Mouse (Mus musculus) liver, adult 10 weeks (tissue): ENCODE data around the gene Batf2. TPM values are rescaled to one million over a fixed set of nuclear protein-coding genes. Genes with fewer than 3 reads are reported as not detected.

Experiments
- polyA plus RNA-seq: library from polyadenylated mRNA; stranded (reverse); fragments of 350-450 nt; fragmentation: Illumina TruSeq; extraction: RNeasy Lipid Tissue Mini Kit (QIAGEN cat#74804); gene quantifications from one replicate; pipeline ENCODE4 v1.2.3, GENCODE M21; 2014; ENCODE audit warnings: low read depth, low replicate concordance

Gene Batf2
- polyA plus RNA-seq: not detected

DNA sequence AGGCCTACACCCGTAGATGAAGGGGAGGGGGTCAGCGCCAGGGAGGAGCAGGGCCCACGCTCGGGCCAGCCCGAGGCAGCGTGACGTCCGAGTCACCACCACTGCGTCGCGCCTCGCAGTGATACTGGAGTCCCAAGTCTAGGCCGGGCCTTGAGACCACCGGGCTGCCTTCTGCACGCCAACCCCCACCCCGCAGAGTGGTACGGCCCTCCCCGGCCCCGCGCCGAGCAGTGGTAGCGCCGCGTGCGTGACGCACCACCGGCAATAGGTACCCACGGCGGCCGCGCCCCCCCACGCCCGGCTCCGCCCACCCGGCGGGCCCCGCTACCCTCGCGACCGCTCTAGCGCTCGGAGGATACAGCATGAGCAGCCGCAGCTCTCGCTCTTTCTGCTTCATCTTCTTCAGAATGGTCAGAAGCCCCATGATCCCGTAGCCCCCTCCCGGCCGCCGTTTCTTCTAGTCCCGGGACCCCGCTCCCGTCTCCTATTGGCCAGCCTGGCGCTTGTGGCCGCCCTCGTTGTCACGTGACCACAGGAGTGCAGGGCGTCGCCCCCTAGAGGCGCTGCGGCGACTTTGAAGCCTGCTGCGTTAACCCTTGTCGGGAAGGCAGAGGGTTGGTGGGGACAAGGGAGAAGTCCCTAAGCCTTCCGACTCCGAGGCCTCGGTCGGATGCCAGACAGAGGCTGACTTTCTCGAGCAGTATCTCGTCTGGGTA lies at the start of gene Batf2:
Gene Batf2 (plus strand): TSS at position 306 of the 716 bp plus-strand sequence.

DNA sequence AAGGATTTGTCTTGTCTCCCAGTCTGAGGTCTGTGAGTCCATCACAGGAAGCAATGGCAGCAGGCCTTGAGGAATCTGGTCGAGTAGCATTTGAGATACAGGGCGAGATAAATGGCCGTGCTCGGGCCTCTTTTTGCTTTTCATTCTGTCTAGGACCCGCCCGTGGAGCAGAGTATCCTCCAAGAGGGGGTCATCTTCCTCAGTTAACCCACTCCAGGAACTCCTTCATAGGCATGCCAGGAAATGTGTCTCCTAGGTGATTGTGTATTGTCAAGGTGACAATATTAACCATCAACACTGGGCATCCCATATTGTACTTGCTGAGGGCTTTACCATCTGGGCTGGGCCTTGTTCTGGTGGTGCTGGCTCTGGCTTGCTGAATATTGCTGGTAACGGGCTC lies 46.7 kb upstream of the Batf2 start, which contains the start of gene AC131692.1:
Gene AC131692.1 (plus strand): TSS at position 301 of the 400 bp plus-strand sequence.

DNA sequence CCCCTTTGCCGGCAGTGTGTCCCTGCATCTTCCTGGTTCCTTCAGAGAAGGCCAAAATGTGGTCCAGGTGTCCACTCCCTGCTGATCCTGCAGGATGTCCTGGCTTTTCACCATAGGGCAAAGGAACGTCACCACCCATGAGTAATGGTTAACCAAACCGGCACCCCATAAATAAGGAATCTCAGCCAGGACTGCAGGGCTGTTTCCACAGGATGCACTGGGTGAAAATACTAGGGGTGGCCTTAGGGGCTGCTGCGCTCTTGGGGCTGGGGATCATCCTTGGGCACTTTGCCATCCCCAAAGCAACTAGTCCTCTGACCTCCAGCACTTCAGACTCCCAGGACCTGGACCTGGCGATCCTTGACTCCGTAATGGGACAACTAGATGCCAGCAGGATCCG lies 35.2 kb upstream of the Batf2 start, which contains the start of gene Naaladl1:
Gene Naaladl1 (plus strand): TSS at position 197 of the 400 bp plus-strand sequence.

DNA sequence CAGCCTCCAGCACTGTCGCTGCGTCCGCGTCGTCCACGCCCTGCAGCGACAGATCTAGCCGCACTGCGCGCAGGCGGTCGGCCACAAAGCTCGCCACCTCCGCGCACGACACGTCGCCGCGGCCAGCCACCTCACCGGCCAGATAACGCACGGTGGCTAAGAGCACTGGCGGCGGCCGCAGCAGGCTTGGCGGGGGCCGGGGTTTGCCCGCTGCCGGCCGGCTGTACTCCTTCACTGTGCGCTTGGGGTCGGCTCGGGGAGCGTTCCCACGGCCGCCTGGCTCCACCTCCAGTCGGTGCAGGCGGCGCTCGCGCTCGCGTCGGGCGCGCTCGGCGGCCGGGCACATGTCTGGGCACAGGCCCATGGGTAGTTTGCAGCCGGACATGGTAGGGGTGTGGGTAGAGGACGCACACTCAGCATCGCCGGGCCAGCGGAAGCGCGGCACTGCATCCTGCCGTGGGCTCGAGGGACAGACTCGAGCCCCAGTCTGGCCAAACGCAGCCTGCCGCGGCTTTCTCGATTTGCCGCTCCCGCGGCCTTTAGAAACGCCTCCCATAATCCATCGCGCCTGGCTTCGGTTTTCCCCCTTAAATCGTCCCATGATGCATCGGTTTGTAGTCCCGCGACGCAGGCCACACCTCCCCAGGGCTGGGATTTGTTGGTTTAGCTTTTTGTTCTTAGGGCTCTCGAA lies 22.7 kb upstream of the Batf2 start, which contains the start of gene Sac3d1:
Gene Sac3d1 (minus strand): TSS at position 665 of the 691 bp plus-strand sequence.

DNA sequence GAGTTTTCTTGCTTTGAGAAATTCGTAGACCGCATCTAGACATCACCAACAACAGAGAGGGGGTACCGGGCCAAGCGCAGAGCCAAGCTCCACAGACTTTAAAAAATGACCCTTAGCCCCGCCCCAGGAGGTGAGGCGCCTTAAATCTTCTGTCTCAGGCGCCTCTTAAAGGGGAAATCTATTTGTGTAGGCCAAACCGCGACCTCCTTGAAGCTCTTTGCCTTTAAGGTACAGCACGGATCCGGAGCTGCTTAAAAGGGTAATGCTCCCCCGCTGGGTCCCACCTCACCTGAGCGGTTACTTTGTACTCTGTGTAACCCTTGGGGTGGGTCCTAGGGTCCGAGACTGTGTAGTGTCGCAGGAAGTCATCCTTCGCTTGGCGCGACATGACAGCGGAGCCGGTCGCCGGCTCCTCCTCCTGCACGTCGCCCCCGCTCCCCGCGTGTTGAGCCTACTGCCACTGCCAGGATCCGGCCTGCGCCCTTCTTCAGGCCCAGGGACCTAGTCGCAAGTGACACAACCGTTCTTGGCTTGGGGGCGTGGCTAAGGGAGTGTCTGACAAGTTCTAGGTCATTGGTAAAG lies 12.9 kb upstream of the Batf2 start, which contains the start of gene Snx15:
Gene Snx15 (minus strand): TSS at position 545 of the 582 bp plus-strand sequence.

DNA sequence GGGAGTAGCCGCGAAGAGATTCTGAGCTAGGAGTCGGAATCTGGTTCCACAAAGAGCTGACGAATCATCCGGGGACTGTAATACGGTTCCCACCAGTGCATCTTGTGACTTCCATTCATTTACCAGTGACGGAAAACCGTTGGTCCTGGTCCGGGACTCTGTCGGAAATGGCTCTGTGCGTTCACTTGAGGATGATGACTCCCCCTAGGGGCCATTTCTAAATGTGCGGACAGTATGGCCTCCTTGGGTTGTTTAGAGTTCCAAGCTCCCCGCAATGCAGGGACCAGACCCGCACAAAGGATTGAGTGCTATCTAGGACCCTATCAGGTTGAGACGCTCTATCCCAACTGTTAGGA lies 589 bp downstream of the Batf2 start, which contains the start of gene Arl2:
Gene Arl2 (minus strand): TSS at position 155 of the 356 bp plus-strand sequence.

DNA sequence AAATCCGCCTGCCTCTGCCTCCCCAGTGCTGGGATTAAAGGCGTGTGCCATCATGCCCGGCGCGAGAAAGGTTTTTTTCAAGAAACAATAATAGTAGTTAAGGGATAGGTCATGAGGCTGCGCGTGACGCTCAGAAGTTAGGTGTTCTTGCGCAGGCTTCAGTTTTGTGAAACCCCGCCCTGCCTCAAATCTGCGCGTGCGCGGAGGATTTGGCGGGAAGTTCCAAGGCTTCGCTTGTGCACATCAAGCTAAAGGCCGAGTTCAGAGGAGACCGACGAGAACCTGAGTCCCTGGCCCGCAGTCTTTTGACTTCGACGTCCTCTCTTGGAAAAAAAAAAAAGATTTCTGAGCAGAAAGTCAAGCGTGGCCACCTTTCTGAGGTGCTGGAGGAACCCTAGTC lies 43.3 kb downstream of the Batf2 start, which contains the start of gene Majin:
Gene Majin (plus strand): TSS at position 258 of the 400 bp plus-strand sequence.

Other genes with a start within 250 kb of the Batf2 start
- not detected for gene Tigd3, start 246.8 kb upstream of the Batf2 start, polyA plus RNA-seq
- 7.4 TPM for gene Dpf2, start 228.0 kb upstream of the Batf2 start, polyA plus RNA-seq
- 0.56 TPM for gene Cdc42ep2, start 216.2 kb upstream of the Batf2 start, polyA plus RNA-seq
- gene Pola2, start 176.8 kb upstream of the Batf2 start, polyA plus RNA-seq: 2.9 TPM
- not detected for gene Slc22a20, start 154.8 kb upstream of the Batf2 start, polyA plus RNA-seq
- gene Capn1, start 125.1 kb upstream of the Batf2 start, polyA plus RNA-seq: 0.82 TPM
- gene Syvn1, start 94.4 kb upstream of the Batf2 start, polyA plus RNA-seq: 2.7 TPM
- gene Mrpl49, start 83.2 kb upstream of the Batf2 start, polyA plus RNA-seq: 28.1 TPM
- gene Fau, start 83.1 kb upstream of the Batf2 start, polyA plus RNA-seq: 75.1 TPM
- gene Znhit2, start 79.8 kb upstream of the Batf2 start, polyA plus RNA-seq: not detected
- 28.5 TPM for gene Tm7sf2, start 72.6 kb upstream of the Batf2 start, polyA plus RNA-seq
- 4.6 TPM for gene Vps51, start 63.8 kb upstream of the Batf2 start, polyA plus RNA-seq
- gene Tmem262, start 61.0 kb upstream of the Batf2 start, polyA plus RNA-seq: not detected
- not detected for gene Gm28374, start 58.7 kb upstream of the Batf2 start, polyA plus RNA-seq
- gene Zfpl1, start 56.0 kb upstream of the Batf2 start, polyA plus RNA-seq: 1.1 TPM
- gene Cdca5, start 56.0 kb upstream of the Batf2 start, polyA plus RNA-seq: not detected
- not detected for gene AC131692.1, start 46.6 kb upstream of the Batf2 start, polyA plus RNA-seq
- not detected for gene Naaladl1, start 35.2 kb upstream of the Batf2 start, polyA plus RNA-seq
- 1.0 TPM for gene Sac3d1, start 22.3 kb upstream of the Batf2 start, polyA plus RNA-seq
- gene Snx15, start 12.7 kb upstream of the Batf2 start, polyA plus RNA-seq: 2.6 TPM
- 0.98 TPM for gene Arl2, start 565 bp downstream of the Batf2 start, polyA plus RNA-seq
- gene Majin, start 43.4 kb downstream of the Batf2 start, polyA plus RNA-seq: not detected
- not detected for gene Gpha2, start 85.4 kb downstream of the Batf2 start, polyA plus RNA-seq
- 0.93 TPM for gene Ppp2r5b, start 94.9 kb downstream of the Batf2 start, polyA plus RNA-seq
- 0.79 TPM for gene Atg2a, start 100.7 kb downstream of the Batf2 start, polyA plus RNA-seq
- 4.2 TPM for gene Ehd1, start 135.7 kb downstream of the Batf2 start, polyA plus RNA-seq
- 0.82 TPM for gene Cdc42bpg, start 165.5 kb downstream of the Batf2 start, polyA plus RNA-seq
- 3.5 TPM for gene Men1, start 194.0 kb downstream of the Batf2 start, polyA plus RNA-seq
- 3.2 TPM for gene Map4k2, start 200.2 kb downstream of the Batf2 start, polyA plus RNA-seq
- gene Sf1, start 222.7 kb downstream of the Batf2 start, polyA plus RNA-seq: 59.9 TPM
- gene Pygm, start 243.4 kb downstream of the Batf2 start, polyA plus RNA-seq: not detected